Mouse (Mus musculus): Measurements from ENCODE around the gene Hnrnpc. TPM values are rescaled to one million over a fixed set of nuclear protein-coding genes. Genes with fewer than 3 reads are reported as not detected.

The Hnrnpc gene
- total RNA-seq (2017) = 287 to 397 TPM (median 370 TPM) in 3 replicates

DNA sequence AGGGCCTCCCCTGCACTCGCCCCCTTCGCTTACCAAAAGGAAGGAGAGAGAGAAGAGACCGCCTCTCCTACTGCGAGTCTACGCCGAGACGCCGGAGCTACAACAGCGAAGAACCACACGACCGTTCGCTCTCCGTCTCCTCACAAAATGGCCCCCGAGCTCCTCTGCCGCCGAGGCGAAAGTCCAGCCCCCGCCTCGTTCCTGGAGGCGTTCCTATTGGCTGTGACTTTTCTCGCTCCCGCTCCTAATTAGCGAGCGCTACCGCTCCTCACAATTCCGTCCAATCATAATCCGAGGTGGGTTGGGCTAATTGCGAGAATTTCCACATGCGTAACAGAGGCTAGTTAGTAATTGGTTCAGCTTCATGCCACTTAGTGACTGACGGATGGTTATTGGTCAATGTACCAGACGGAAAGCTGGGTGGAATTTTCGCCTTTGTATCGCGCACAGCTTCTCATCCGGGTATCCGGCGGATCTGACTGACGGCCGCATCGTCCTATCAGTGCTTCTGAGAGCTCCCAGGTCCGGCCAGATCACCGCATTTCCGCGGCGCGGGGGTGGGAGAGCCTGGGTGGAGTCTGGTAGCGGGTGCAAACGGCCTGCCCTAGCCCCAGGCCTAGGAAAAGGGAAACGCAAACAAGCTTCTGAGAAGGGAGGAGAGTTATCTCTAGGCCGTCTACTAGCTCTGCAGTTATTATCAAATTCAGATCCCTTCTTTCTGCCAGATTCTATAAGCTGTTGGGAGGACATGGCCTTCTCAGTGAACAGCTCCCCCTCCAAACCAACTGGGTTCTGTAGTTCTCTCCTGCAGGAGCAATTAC lies at the start of gene Hnrnpc:
Gene Hnrnpc (minus strand): TSS at position 173 of the 821 bp plus-strand sequence.
- ATAC-seq (replicated peaks; ENCODE audit: insufficient number of reproducible peaks, low FRiP score, low TSS enrichment, poor library complexity, severe bottlenecking) = peak; percentile 96

DNA sequence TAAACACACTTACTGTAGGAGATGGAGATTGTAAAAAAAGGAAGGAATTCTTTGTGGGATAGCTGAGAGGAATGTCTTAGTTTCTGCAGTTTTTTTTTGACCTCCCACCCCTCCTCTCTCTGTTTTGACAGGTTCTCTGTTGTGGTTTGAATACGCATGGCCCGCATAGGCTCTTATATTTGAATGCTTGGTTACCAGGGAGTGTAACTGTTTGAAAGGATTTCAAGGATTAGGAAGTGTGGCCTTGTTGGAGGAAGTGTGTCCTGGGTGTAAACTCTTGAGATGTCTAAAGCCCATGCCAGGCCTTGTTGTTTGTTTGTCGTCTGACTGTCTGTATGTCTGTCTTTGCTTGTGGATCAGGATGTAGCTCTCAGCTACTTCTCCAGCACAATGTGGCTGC lies 48.8 kb upstream of the Hnrnpc start:
- ATAC-seq (replicated peaks; ENCODE audit: insufficient number of reproducible peaks, low FRiP score, low TSS enrichment, poor library complexity, severe bottlenecking) = no peak

DNA sequence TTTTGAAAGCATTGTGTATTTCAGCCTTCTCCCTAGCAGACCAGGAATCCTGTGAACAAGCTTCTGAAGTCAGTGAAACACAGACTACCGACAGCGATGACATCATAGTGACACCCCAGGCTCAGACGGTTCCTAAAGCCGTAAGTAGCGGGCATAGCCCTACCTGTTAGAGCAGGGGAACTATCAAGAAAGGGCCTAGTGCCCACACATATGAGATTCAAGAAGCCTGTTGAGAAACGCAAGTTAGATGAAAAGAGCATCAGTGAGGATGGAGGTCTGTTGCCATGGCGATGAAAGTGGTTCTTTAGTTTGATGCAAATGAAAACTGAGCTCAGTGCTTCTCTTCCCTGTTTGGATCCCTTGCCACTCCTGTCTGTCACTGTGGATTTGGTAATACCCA lies 48.4 kb upstream of the Hnrnpc start:
- no peak for ATAC-seq (replicated peaks; ENCODE audit: insufficient number of reproducible peaks, low FRiP score, low TSS enrichment, poor library complexity, severe bottlenecking)

DNA sequence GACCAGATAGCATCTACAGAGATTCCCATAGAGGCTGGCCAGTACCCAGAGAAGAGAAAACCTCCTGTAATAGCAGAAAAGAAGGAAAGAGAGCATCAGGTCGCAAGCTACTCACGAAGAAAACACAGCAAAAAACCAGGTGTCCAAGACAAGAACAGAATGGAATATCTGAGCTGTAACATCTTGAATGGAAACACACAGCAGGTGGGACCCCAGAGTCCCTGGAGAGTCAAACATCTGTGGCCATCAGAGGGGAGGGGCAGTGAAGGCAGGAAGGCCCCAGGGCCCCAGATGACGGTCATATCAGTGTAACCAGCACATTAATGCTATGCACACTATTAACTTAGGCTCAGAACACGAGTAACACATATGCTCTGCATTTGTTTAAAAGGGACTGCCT lies 46.1 kb upstream of the Hnrnpc start:
- ATAC-seq (replicated peaks; ENCODE audit: insufficient number of reproducible peaks, low FRiP score, low TSS enrichment, poor library complexity, severe bottlenecking) = no peak

DNA sequence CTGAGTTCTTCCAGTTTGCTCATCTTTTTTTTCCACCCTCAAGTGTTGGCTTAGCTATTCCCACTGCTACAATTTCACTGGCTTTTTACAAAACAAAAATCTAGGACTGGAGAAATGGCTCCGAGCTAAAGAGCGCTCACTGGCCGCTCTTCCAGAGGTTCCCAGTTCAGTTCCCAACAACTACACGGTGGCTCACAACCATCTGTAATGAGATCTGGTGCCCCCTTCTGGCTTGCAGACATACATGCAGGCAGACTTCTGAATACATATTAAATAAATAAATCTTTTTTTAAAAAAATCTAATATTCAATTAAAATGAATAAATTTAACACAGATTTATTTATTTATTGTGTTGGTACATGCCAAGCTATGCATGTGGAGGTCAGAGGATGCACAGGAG lies 42.7 kb upstream of the Hnrnpc start:
- ATAC-seq (replicated peaks; ENCODE audit: insufficient number of reproducible peaks, low FRiP score, low TSS enrichment, poor library complexity, severe bottlenecking) = no peak

DNA sequence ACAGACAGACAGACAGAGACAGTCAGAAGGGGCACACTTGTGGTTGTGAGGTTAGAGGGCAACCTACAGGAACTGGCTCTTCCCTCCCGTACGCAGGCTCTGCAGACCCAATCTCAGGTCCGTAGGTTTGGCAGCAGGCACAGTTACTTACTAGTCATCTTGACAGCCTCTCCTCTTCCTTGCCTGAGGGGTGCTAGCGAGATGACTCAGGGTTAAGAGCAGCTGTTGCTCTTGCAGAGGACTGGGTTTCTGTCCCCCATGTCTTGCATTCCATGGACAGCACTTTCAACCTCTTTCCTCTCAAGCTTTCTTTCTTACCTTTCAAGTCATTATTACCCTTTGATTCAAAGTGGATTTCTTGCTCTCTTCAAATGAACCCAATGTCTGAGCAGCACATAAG lies 40.3 kb upstream of the Hnrnpc start:
- ATAC-seq (replicated peaks; ENCODE audit: insufficient number of reproducible peaks, low FRiP score, low TSS enrichment, poor library complexity, severe bottlenecking) = no peak

DNA sequence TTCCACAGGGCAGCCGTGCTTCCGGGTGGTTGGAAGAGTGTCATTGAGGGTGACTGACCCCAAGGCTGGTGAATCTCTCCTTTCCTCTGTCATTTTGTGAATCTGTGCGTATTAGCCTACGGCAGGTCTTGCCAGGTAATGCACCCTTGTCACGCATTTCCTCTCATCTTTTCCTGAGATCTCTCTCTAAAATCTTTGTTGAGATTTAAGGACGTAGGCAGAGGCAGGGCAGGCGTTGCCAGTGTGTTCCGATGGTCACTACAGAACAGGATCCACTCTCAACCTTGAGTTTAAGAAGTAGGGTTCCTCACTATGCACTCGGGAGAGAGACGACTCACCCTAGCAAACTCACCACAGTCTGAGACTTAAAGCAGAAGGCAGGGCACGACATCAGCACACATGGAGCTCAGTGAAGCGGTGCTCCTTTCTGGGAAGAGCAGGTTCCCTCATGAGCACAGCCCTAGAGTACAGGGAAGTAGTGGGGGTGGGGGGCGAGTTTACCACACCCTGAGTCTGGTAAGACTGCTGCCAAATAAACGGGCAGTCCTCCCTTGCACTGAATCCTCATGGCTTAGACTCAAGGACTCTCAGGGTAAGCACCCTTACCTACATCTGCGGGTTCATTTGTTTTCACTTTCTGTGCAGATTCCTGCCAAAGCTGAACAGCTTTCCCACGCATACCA lies 37.8 kb upstream of the Hnrnpc start:
- ATAC-seq (replicated peaks; ENCODE audit: insufficient number of reproducible peaks, low FRiP score, low TSS enrichment, poor library complexity, severe bottlenecking) = 0 out of 2 replicates have a peak, but pooled peaks have one; percentile 22

DNA sequence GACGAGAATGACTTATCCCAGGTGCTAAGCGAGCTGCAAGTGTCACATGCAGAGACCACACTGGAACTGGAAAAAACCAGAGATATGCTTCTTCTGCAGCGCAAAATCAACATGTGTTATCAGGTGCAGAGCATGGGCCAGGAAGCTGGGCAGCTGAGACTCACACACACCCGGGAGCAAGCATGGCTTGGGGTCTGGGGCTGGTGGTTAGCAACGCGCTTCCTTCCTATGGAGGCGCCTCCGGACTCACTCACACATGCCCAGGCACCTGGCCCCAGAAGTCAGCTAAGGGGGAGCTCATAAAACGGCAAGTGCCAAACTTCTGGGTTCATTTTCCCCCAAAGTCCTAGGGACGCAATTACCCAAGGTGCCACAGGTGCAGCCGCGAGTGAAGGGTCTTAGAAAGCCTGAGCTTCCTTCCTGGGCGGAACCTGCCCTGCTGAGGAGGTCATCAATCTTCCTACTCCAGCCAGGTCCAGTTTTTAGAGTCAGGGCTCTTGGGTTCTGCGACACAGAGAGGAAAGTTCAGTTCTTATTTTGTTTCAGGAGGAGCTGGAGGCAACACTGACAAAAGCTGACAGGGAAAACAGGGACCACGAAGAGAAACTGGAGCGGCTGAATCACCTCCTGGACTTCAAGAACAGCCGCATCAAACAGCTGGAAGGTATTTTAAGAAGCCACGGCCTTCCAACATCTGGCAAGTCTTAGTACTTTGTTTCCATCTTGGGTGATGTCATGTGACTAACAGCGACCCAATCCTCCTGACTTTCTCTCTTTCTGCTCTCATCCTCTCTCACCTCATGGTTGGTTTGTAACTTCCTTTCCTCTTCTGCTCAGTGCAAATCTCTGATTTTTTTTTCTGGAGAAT lies 37.0 kb upstream of the Hnrnpc start:
- ATAC-seq (replicated peaks; ENCODE audit: insufficient number of reproducible peaks, low FRiP score, low TSS enrichment, poor library complexity, severe bottlenecking) = 0 out of 2 replicates have a peak, but pooled peaks have one; percentile 10

DNA sequence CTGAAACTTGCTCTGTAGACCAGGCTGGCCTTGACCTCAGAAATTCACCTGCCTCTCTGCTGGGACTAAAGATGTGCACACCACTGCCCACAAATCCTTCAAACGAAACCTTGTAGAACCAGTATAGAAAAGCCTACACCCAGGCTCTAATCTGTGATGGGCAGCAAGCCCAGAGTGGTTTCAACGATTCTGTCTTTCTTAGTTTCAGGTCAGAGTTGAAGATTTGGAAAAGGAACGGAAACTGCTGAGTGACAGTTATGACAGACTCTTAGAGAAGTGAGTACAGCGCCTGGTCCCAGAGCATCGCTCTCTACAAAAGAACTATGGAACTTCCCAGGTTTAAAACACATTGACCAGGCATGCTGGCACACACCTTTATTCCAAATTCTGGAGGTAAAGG lies 29.8 kb upstream of the Hnrnpc start:
- no peak for ATAC-seq (replicated peaks; ENCODE audit: insufficient number of reproducible peaks, low FRiP score, low TSS enrichment, poor library complexity, severe bottlenecking)

DNA sequence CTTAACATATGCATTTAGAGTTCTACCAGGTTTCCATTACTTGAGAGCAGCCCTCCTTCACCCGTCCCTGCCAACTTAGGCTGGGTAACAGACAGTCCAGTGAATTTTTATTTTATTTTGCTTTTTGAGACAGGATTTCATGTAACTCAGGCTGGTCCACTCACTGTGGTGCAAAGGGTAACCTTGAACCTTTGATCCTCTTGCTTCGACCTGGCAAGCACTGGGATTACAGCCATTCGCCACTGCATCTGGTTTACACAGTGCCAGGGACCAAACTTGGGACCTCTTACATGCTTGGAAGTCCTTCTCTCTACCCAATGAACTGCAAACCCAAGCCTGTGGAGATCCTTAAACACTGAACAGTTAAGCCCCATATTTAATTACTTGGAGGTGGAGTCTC lies 20.8 kb upstream of the Hnrnpc start:
- no peak for ATAC-seq (replicated peaks; ENCODE audit: insufficient number of reproducible peaks, low FRiP score, low TSS enrichment, poor library complexity, severe bottlenecking)

DNA sequence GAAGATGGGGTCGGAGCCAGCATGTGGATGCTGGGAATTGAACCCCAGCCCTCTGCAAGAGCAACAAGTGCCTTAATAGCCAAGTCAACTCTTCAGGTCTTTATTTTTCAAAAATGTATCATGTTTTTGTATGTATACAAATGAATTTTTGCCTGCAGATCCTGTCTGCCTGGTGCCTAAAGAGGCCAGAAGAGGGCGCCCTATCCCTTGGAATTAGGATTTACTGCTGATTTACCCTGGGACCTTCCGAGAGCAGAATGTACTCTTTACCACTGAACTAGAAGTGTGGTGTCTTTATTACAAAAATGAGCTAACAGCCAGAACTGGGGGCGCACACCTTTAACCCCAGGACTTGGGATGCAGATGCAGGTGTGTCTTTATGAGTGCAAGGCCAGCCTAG lies 20.1 kb upstream of the Hnrnpc start:
- no peak; the same call in 1 of the 2 replicates for ATAC-seq (replicated peaks; ENCODE audit: insufficient number of reproducible peaks, low FRiP score, low TSS enrichment, poor library complexity, severe bottlenecking)

DNA sequence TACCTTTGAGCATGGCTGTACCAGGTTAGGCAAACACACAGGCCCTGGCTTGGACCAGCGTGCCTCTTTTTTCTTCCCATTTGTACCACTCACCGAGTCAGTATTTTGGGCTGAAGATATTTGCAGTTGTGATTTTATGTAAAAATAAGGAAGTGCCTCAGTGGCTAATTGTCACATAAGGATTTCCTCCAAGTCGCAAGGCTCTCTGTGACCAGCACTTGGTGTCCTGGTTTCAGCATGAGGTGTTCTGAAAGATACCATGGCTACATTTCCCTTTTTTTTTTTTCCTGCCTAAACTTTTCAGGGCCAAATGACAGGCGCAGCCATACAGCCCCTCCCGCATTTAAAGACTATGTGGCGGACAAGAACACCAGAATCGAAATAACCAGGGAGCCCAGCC lies 16.3 kb upstream of the Hnrnpc start:
- no peak for ATAC-seq (replicated peaks; ENCODE audit: insufficient number of reproducible peaks, low FRiP score, low TSS enrichment, poor library complexity, severe bottlenecking)

DNA sequence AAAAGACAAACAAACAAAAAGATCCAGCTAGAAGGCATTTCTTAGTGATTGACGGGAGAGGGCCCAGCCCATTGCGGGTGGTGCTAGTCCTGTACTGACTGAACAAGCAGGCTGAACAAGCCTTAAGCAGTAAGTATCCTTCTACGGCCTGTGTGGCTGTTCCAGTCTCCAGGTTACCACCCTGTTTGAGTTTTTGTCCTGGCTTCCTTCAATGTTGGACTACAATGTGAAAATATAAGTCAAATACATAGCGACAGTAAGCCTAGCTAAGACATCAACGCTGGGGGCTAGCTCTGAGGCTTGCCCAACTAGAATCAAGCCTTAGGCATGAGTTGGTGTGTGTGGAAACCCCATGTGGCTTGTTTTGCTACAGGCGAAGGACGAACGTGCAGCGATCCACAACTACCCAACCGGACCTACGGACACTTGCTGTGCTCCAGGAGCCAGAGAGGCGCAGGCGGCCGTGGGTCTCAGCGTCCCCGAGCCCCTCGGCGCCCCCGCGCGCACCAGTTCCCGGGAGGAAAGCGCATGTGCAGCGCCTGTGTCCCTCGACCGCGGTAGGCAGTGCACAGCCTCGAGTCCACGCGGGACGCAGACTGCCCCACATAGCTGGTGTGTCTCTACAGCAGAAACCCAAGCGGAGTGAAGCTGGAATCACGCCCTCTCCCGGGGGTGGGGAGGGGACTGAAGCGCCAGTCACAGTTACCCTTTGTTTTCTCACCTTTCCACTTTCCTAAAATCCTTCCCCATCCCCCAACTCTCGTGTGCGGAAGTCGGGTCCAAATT lies 15.2 kb upstream of the Hnrnpc start:
- ATAC-seq (replicated peaks; ENCODE audit: insufficient number of reproducible peaks, low FRiP score, low TSS enrichment, poor library complexity, severe bottlenecking) = 0 out of 2 replicates have a peak, but pooled peaks have one; percentile 32

DNA sequence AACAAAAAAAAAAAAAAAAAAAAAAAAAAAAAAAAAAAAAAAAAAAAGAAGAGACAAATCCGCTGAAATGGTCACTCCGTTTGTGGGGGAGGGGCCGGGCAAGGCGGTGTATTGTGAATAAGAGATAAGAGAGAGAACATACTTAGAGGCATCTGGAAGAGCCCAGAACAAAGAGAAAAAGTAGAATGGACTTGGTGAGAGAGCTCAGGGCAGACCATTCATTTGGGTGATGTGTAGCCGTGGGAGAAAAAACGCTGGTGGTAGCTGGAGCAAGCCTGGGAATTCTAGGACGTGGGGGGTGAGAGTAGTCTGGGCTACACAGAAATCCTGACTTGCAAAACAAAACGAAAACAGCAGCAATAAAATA lies 14.6 kb upstream of the Hnrnpc start:
- no peak for ATAC-seq (replicated peaks; ENCODE audit: insufficient number of reproducible peaks, low FRiP score, low TSS enrichment, poor library complexity, severe bottlenecking)

DNA sequence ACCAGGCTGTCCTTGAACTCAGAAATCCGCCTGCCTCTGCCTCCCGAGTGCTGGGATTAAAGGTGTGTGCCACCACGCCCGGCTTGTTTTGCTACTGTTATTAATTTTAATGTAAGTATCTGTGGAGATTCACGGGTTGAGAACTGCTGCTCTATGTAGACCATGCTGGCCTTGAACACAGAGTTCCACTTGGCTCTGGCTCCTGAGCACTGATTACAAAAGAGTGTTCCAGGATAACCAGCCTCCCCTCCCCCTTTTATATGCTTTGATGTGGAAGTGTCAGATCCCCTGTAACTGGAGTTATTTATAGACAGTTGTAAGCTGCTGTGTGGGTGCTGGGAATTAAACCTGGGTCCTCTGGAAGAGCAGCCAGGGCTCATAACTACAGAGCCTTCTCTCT lies 13.4 kb upstream of the Hnrnpc start:
- no peak for ATAC-seq (replicated peaks; ENCODE audit: insufficient number of reproducible peaks, low FRiP score, low TSS enrichment, poor library complexity, severe bottlenecking)

DNA sequence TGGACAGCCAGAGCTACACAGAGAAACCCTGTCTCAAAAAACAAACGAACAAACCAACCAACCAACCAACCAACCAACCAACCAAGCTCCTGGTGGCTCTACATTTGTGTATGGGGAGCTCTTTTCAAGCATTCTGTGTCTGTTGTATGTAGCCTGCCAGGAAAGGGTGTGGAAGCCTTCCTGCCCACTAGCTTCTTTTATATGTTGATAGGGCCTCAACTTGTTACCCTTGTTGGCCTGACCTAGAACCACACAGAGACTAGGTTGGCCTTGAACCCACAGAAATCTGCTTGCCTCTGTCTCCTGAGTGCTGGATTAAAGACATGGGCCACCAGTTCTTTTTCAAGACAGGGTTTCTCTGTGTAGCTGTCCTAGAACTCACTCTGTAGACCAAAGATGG lies 10.3 kb upstream of the Hnrnpc start:
- no peak for ATAC-seq (replicated peaks; ENCODE audit: insufficient number of reproducible peaks, low FRiP score, low TSS enrichment, poor library complexity, severe bottlenecking)

DNA sequence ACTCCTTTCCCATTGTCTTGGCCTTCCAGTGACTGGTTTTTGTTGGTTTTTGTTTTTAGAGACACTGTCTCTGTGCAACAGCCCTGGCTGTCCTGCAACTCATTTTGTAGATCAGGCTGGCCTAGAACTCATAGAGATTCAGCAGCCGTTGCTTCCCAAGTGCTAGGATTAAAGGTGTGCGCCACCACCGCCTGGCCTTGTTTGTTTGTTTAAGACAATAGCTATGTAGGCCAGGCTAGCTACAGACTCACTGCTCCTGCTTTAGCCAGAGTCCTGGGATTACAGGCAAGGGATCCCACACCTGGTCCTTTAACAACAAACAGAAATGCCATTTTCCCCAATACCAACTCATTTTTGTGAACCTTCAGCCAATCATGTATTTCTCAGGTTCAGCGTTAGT lies 6.5 kb upstream of the Hnrnpc start, which contains the start of gene Rpgrip1:
Gene Rpgrip1 (plus strand): TSS at position 359 of the 400 bp plus-strand sequence.
- no peak for ATAC-seq (replicated peaks; ENCODE audit: insufficient number of reproducible peaks, low FRiP score, low TSS enrichment, poor library complexity, severe bottlenecking)

DNA sequence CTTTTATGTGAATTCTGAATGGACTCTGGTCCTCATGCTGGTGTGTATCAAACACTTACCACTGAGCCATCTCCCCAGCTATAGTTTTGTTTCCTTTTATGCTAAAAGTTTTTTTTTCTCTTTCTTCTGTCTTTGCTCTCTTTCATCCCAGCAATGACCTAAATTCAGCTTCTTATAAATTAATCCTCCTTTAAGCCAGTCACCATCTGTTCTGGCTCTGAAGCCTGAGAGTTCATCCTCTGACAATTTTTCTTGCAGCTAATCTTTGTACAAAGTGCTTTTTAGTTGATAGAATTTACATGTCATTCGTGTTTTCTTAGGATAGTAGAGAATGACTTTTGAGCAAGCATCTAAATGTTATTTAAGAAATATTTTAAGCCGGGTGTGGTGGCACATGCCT lies 4.2 kb upstream of the Hnrnpc start:
- no peak for ATAC-seq (replicated peaks; ENCODE audit: insufficient number of reproducible peaks, low FRiP score, low TSS enrichment, poor library complexity, severe bottlenecking)
